Mouse (Mus musculus): ENCODE measurements around the gene Zfp266.
"Not testable (repeated sequence)": the region's sequence is repeated elsewhere in the genome, so short reads cannot be mapped to it uniquely, and the experiment has no call there.

Gene Zfp266

GRCm38 (mm10) chr9:20521306-20521957 is at the start of gene Zfp266:
Gene Zfp266, minus strand, starts transcription at chr9:20521417.
- DNase-seq (ENCODE audit: low spot score) = peak; percentile 89

DNA sequence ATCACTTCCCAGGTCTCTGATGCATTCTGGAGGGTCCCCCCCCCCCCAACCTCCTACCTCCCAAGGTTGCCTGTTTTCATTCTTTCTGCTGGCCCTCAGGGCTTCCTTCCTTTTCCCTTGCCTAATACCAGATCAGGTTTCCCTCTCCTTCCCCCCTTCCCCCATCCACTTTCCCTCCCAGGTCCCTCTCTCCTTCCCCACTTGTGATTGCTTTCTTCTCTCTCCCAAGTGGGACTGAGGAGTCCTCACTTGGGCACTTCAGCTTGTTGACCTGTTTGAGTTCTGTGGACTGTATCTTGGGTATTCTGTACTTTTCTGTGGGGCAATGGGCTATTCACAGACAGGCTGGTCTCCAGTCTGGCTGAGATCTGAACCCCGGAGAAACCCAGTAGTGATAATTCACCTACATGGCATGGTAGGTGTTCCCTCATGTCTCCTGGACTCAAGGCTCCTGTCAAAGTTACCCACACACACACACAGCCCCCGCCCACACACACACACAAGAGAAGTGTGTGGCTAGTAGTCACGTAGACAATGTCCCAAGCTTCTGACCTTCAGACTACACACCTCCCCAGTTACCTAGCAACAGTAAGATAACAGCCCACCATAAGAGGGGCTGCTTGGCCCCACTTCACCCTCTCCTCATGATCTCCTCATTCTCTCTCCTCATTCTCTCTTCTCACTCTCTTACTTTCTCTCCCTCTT is 44.3 kb upstream of the Zfp266 start:
- not testable (repeated sequence) for DNase-seq (ENCODE audit: low spot score)

DNA sequence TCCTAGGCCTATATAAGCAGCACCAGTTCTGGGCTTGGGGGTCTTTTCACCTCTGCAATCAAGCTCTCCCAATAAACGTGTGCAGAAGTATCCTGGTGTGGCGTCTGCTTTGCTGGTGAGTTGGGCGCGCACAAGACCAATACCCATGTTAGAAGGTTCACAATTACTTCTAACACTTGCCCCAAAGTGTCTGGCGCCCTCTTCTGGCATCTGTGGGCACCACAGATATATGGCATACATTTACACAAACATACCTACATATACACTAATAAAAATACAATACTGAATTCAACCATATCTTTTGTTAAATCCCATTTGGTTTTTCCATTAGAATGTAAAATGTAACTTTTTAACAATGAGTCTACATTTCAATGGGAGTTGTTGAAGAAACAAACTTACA is 41.0 kb upstream of the Zfp266 start:
- DNase-seq (ENCODE audit: low spot score) = no peak

GRCm38 (mm10) chr9:20552698-20553097 is 31.5 kb upstream of the Zfp266 start:
- DNase-seq (ENCODE audit: low spot score) = no peak

GRCm38 (mm10) chr9:20551781-20552275 is 30.6 kb upstream of the Zfp266 start:
- no peak for DNase-seq (ENCODE audit: low spot score)

DNA sequence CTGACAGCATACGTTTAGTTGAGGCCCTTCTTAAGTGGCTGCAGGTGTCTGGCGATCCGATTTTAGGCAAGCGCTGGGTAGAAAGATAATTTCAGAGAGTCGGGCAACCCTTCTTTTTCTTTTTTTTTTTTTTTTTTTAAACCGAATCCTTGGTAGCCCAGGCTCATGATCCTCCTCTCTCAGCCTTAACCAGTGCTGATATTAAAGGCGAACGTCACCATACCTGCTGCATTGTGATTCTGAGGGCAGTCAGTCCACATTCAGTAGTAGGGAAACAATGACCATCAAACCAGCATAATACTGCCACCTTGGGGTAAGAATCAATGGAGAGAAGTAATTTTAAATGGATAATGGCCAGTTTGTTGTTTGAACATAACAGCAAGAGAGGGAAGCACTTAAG is 23.9 kb upstream of the Zfp266 start:
- DNase-seq (ENCODE audit: low spot score) = peak; percentile 64

DNA sequence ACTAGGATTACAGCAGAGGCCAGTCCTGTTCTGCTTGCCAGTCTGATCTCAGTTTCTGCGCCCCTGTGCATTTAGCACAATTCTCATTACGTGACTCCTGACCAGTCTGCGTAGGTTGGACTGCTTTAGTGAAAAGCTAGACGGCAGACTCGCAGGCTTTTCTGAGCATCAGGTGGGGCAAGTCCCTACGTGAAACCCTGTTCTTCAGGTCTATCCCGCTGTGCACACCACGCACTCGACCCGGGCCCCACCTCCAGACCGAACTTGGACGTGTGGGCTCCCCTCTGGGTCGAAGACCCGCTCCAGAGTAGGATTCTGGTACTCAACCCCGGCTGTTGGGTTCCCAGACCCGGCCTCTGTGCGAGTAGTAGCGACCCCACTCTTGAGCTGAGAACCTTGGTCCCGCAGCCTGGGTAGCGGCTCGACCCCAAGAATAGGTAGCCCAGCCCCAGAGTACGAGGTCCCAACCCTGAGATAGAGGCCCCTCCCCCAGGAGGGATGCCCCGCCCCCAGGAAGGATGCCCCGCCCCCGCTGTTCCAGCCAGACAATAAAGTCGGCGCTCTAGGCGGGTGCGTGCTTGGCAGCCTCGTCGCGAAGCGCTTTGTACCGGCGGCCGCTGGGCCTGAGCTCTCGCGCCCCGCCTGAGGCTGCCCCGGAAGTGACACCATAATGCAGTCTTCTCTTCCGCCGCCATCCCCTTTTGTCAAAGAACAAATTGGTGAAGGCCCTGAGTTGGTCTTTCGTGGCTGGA is 23.0 kb upstream of the Zfp266 start:
- DNase-seq (ENCODE audit: low spot score) = no peak

- no peak for DNase-seq (ENCODE audit: low spot score)
Observed at GRCm38 (mm10) chr9:20543496-20543895, 22.3 kb upstream of the Zfp266 start.

DNA sequence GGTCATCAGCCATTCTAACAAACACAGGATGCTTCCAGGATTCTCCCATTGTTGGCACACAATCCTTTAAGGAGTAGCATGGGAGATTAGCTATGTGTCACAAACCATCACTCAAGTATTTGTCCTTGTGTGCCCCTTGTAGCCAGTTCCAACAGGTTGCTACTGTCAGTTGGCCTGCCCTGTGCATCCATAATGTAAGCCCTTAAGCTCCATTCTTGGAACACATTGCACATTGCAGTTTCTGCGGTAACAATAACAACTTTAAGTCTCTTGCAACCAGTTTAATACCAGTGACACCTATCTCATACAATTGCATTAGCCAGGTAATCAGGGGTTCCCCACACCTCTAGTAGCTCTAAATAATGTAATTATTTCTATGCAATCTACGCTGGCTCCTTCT is 15.4 kb upstream of the Zfp266 start:
- no peak for DNase-seq (ENCODE audit: low spot score)

DNA sequence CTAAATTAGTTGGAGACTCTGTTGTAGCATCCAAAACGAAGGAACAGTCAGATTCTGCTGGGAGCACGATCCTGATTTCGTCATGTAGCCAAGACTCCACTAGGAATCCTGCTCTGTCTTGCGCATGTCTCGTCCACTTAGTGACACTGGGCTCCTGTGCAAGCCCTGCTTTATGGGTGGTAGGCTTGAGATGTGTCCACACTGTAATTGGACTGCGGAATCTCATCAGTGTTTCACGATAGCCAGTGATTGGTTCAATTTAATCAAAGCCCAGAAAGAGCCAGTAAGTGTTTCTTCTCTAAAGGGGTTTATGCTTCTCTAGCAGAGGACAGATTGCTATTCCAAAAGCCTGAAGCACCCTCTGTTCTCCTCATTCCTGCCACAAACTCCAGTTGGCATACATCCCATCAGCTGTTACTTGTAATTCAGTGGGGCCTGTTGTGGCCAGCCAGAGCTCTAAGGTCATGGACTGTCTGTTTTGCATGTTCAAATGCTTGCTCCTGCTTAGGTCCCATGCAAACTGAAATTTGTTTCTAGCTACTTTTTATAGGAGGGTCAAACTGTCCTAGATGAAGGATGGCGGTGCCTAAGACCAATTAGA is 13.2 kb upstream of the Zfp266 start:
- peak; percentile 78 for DNase-seq (ENCODE audit: low spot score)

- DNase-seq (ENCODE audit: low spot score) = peak; percentile 38
Observed at GRCm38 (mm10) chr9:20520531-20521210, 546 bp downstream of the Zfp266 start.

DNA sequence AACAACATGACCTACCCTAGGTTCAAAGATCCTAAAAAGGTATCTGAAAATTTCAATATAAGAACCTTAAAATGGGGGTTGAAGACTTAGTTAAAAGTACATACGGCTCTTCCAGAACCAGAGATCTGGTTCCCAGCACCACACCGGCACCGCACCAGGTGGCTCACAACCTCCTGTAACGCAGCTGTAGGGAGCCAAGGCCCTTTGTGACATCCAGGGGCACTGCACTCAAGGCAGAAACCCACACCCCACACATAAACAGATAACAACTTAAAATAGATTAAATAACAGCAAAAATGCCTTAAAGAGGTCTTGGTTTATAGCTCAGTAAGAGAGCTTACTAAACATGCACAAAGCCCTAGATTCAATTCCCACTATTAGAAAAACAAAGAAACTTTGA is 1.3 kb downstream of the Zfp266 start:
- no peak for DNase-seq (ENCODE audit: low spot score)

DNA sequence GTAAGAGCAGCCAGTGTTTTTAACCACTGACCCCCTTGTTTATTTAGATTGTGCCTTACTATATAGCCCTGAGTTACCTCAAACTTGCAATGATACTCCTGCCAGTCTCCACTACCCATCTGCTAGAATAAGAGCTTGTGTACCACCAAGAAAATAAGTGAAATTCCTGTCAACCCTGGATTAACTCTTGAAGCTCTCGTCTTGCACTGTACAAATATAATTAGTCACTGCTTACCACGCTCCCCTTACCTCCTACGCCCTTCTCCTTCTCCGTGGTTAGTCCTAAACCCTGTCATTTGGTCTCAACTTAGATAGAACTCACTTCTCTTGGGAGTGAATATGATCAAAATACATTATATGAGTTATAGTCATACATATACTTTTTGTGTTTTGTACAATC is 2.5 kb downstream of the Zfp266 start:
- DNase-seq (ENCODE audit: low spot score) = no peak

DNA sequence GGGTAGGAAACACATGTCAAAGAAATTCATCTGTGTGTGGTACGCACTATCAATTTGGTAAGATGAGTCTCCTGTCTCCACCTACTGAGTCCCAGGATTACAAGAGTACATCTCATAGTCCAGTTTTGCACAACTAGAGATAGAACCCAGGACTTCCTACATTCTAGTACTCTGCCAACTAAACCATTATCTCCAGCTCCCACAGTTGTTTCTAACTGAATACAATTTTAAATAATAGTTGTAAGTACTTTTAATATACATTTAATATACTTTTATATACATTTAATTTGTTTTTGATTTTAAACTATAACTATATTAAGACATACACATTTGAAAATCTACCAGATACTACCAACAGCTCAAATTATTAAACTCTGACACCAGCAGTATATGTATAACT is 3.5 kb downstream of the Zfp266 start:
- no peak for DNase-seq (ENCODE audit: low spot score)

DNA sequence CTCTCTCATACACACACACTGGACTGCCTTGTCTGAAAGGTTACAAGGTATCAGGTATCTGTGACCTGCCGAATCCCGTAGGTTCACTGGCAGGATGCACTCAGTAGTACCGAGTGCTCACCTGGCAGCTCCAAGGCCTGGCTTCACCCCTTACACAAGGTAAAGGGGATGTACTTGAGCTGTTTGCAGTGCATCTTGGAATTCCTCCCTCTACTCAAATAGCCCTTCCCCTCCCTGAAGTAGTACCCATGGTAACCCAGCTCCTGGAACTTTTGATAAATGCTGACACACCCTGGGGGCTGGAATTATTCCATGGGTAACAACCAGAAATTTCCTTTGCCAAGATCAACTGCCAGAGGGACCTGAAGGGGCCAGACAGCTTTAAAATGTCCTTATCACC is 7.2 kb downstream of the Zfp266 start:
- no peak for DNase-seq (ENCODE audit: low spot score)

GRCm38 (mm10) chr9:20512714-20513113 is 8.5 kb downstream of the Zfp266 start:
- DNase-seq (ENCODE audit: low spot score) = no peak

- no peak for DNase-seq (ENCODE audit: low spot score)
Observed at GRCm38 (mm10) chr9:20511645-20512044, 9.6 kb downstream of the Zfp266 start.

DNA sequence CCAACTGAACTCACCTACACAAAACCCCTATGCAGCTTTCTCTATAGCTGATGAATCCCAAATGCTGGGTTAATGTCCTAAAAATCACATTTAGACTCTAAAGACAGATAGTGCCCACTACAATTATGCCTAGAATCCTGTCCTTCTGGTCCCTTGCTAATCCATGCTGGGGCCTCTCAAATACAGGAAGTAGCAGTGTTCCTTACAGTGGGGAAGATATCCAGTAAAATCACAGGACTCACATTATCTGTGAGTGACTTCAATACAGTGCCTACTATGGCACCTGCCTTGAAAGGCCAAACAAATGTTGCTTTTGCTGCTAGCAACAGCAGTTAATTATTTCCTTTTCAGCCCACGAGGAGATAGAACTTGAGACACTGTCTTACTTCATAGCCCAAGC is 10.9 kb downstream of the Zfp266 start:
- DNase-seq (ENCODE audit: low spot score) = no peak

- DNase-seq (ENCODE audit: low spot score) = no peak
Observed at GRCm38 (mm10) chr9:20509676-20510075, 11.5 kb downstream of the Zfp266 start.

- DNase-seq (ENCODE audit: low spot score) = no peak
Observed at GRCm38 (mm10) chr9:20504801-20505200, 16.4 kb downstream of the Zfp266 start.

GRCm38 (mm10) chr9:20493281-20493680 is 27.9 kb downstream of the Zfp266 start:
- peak; percentile 61 for DNase-seq (ENCODE audit: low spot score)

All from adipocyte (in vitro differentiated cells).